Mouse (Mus musculus): ENCODE data around the gene Sele. TPM values are rescaled to one million over a fixed set of nuclear protein-coding genes. Genes with fewer than 3 reads are reported as not detected.
"Not testable (repeated sequence)": the region's sequence is repeated elsewhere in the genome, so short reads cannot be mapped to it uniquely, and the experiment has no call there.

Gene Sele
- polyA plus RNA-seq (2015; fragmentation: Nextera tagmentation; extraction: Ambion mirVana), result 2.0 and 2.3 TPM in 2 replicates

- no peak for ATAC-seq (replicated peaks; ENCODE audit: insufficient number of reproducible peaks, insufficient read depth, low FRiP score, low read depth)
- H3K9ac ChIP-seq, result no peak within 1 kb of the TSS
- H3K27ac ChIP-seq, result no peak within 1 kb of the TSS
- H3K4me1 ChIP-seq (replicated peaks), result peaks cover 4% of the 10 kb centered on the region; the same call in 1 of the 2 replicates
- H3K4me3 ChIP-seq, result no peak within 1 kb of the TSS
- H3K4me2 ChIP-seq, result no peak within 1 kb of the TSS
- H3K9me3 ChIP-seq (replicated peaks), result no peaks in the 10 kb centered on the region
- 72% methylated on average over 5 of the region's 5 CpGs for WGBS
- no peaks in the 10 kb centered on the region for H3K27me3 ChIP-seq
- H3K36me3 ChIP-seq, result no peaks in the 10 kb centered on the region
Observed at GRCm38 (mm10) chr1:164047934-164048333, at the start of gene Sele. Gene Sele (plus strand): TSS chr1:164048234.

- Histone ChIP-seq H3K36me3 (no peaks in the 10 kb centered on the region), H3K4me1 (replicated peaks) (no peaks in the 10 kb centered on the region), H3K4me3 (no peak overlapping the region), H3K4me2 (no peak overlapping the region), H3K27me3 (no peaks in the 10 kb centered on the region), H3K9me3 (replicated peaks) (no peaks in the 10 kb centered on the region), H3K9ac (no peak overlapping the region), H3K27ac (no peak overlapping the region)
- 64% methylated on average over 6 of the region's 6 CpGs for WGBS
- ATAC-seq (replicated peaks; ENCODE audit: insufficient number of reproducible peaks, insufficient read depth, low FRiP score, low read depth), result no peak
Observed at GRCm38 (mm10) chr1:164001831-164002452, 46.1 kb upstream of the Sele start.

GRCm38 (mm10) chr1:164004311-164004710 lies 43.7 kb upstream of the Sele start:
- WGBS, result 67% methylated on average over 3 of the region's 3 CpGs
- H3K36me3 ChIP-seq, result no peaks in the 10 kb centered on the region
- H3K4me2 ChIP-seq, result no peak overlapping the region
- H3K9ac ChIP-seq, result no peak overlapping the region
- H3K27me3 ChIP-seq, result no peaks in the 10 kb centered on the region
- H3K9me3 ChIP-seq (replicated peaks), result no peaks in the 10 kb centered on the region
- ATAC-seq (replicated peaks; ENCODE audit: insufficient number of reproducible peaks, insufficient read depth, low FRiP score, low read depth), result no peak
- H3K4me1 ChIP-seq (replicated peaks), result no peaks in the 10 kb centered on the region
- H3K4me3 ChIP-seq, result no peak overlapping the region
- no peak overlapping the region for H3K27ac ChIP-seq

- Histone ChIP-seq H3K27me3 (no peaks in the 10 kb centered on the region), H3K36me3 (no peaks in the 10 kb centered on the region), H3K9ac (no peak overlapping the region), H3K27ac (no peak overlapping the region), H3K4me2 (no peak overlapping the region), H3K4me1 (replicated peaks) (no peaks in the 10 kb centered on the region), H3K9me3 (replicated peaks) (no peaks in the 10 kb centered on the region), H3K4me3 (no peak overlapping the region)
- 44% methylated on average over 2 of the region's 2 CpGs for WGBS
- ATAC-seq (replicated peaks; ENCODE audit: insufficient number of reproducible peaks, insufficient read depth, low FRiP score, low read depth), result no peak
Observed at GRCm38 (mm10) chr1:164009235-164009634, 38.8 kb upstream of the Sele start.

GRCm38 (mm10) chr1:164014616-164015015 lies 33.4 kb upstream of the Sele start:
- Histone ChIP-seq H3K4me2 (no peak overlapping the region), H3K27ac (no peak overlapping the region), H3K9me3 (replicated peaks) (no peaks in the 10 kb centered on the region), H3K9ac (no peak overlapping the region), H3K4me3 (no peak overlapping the region), H3K4me1 (replicated peaks) (no peaks in the 10 kb centered on the region), H3K36me3 (no peaks in the 10 kb centered on the region), H3K27me3 (no peaks in the 10 kb centered on the region)
- WGBS, result 55% methylated on average over 1 of the region's 1 CpGs
- ATAC-seq (replicated peaks; ENCODE audit: insufficient number of reproducible peaks, insufficient read depth, low FRiP score, low read depth), result no peak

- 85% methylated on average over 16 of the region's 16 CpGs for WGBS
Observed at GRCm38 (mm10) chr1:164018221-164018896, 29.7 kb upstream of the Sele start.

GRCm38 (mm10) chr1:164019789-164020188 lies 28.2 kb upstream of the Sele start:
- no peak for ATAC-seq (replicated peaks; ENCODE audit: insufficient number of reproducible peaks, insufficient read depth, low FRiP score, low read depth)
- H3K4me2 ChIP-seq, result no peak overlapping the region
- no peaks in the 10 kb centered on the region for H3K36me3 ChIP-seq
- no peak overlapping the region for H3K4me3 ChIP-seq
- H3K9me3 ChIP-seq (replicated peaks), result no peaks in the 10 kb centered on the region
- WGBS, result 54% methylated on average over 6 of the region's 6 CpGs
- H3K4me1 ChIP-seq (replicated peaks), result no peaks in the 10 kb centered on the region
- no peak overlapping the region for H3K9ac ChIP-seq
- H3K27me3 ChIP-seq, result no peaks in the 10 kb centered on the region
- no peak overlapping the region for H3K27ac ChIP-seq

More at GRCm38 (mm10) chr1:164018221-164018896, 29.7 kb upstream of the Sele start:
- Histone ChIP-seq H3K27me3 (no peaks in the 10 kb centered on the region), H3K4me1 (replicated peaks) (no peaks in the 10 kb centered on the region), H3K9ac (no peak overlapping the region), H3K36me3 (no peaks in the 10 kb centered on the region), H3K4me2 (no peak overlapping the region), H3K4me3 (no peak overlapping the region), H3K27ac (no peak overlapping the region), H3K9me3 (replicated peaks) (no peaks in the 10 kb centered on the region)
- ATAC-seq (replicated peaks; ENCODE audit: insufficient number of reproducible peaks, insufficient read depth, low FRiP score, low read depth), result no peak

GRCm38 (mm10) chr1:164020746-164021145 lies 27.3 kb upstream of the Sele start:
- H3K36me3 ChIP-seq, result not testable (repeated sequence)

GRCm38 (mm10) chr1:164022106-164022505 lies 25.9 kb upstream of the Sele start:
- 74% methylated on average over 5 of the region's 5 CpGs for WGBS
- H3K27me3 ChIP-seq; H3K27ac ChIP-seq; H3K9ac ChIP-seq; H3K4me3 ChIP-seq; H3K4me2 ChIP-seq; H3K9me3 ChIP-seq (replicated peaks); H3K36me3 ChIP-seq; H3K4me1 ChIP-seq (replicated peaks); ATAC-seq (replicated peaks; ENCODE audit: insufficient number of reproducible peaks, insufficient read depth, low FRiP score, low read depth): not testable (repeated sequence)

More at GRCm38 (mm10) chr1:164020746-164021145, 27.3 kb upstream of the Sele start:
- 89% methylated on average over 3 of the region's 3 CpGs for WGBS
- H3K27ac ChIP-seq; H3K4me3 ChIP-seq; H3K4me2 ChIP-seq; H3K4me1 ChIP-seq (replicated peaks); H3K9ac ChIP-seq; ATAC-seq (replicated peaks; ENCODE audit: insufficient number of reproducible peaks, insufficient read depth, low FRiP score, low read depth); H3K27me3 ChIP-seq; H3K9me3 ChIP-seq (replicated peaks): not testable (repeated sequence)

- WGBS, result 61% methylated on average over 4 of the region's 4 CpGs
- Histone ChIP-seq H3K27ac (no peak overlapping the region), H3K4me3 (no peak overlapping the region), H3K36me3 (no peaks in the 10 kb centered on the region), H3K9me3 (replicated peaks) (no peaks in the 10 kb centered on the region), H3K27me3 (no peaks in the 10 kb centered on the region), H3K4me2 (no peak overlapping the region), H3K9ac (no peak overlapping the region), H3K4me1 (replicated peaks) (no peaks in the 10 kb centered on the region)
- ATAC-seq (replicated peaks; ENCODE audit: insufficient number of reproducible peaks, insufficient read depth, low FRiP score, low read depth), result no peak
Observed at GRCm38 (mm10) chr1:164025685-164026084, 22.3 kb upstream of the Sele start.

GRCm38 (mm10) chr1:164027416-164027815 lies 20.6 kb upstream of the Sele start:
- WGBS, result 59% methylated on average over 5 of the region's 5 CpGs
- H3K4me2 ChIP-seq, result no peak overlapping the region

More at GRCm38 (mm10) chr1:164027416-164027815, 20.6 kb upstream of the Sele start:
- Histone ChIP-seq H3K9me3 (replicated peaks) (no peaks in the 10 kb centered on the region), H3K9ac (no peak overlapping the region), H3K4me1 (replicated peaks) (no peaks in the 10 kb centered on the region), H3K27me3 (no peaks in the 10 kb centered on the region), H3K27ac (no peak overlapping the region), H3K36me3 (no peaks in the 10 kb centered on the region), H3K4me3 (no peak overlapping the region)
- no peak for ATAC-seq (replicated peaks; ENCODE audit: insufficient number of reproducible peaks, insufficient read depth, low FRiP score, low read depth)
